Mouse (Mus musculus) leukemia stem cell, adult 10-12 weeks (primary cell): ENCODE results near the gene Bpnt1. TPM values are rescaled to one million over a fixed set of nuclear protein-coding genes. Genes with fewer than 3 reads are reported as not detected.

Experiments used
- polyA plus RNA-seq: library from polyadenylated mRNA; stranded (reverse); fragments of >175 nt; gene quantifications from 2 replicates; pipeline ENCODE4 v1.2.3, GENCODE M21; 2012; ENCODE audit warnings: low replicate concordance

Gene Bpnt1
- polyA plus RNA-seq: 2.1 and 3.3 TPM in 2 replicates

GRCm38 (mm10) chr1:185331983-185332430, at the start of gene Bpnt1:
TSS of gene Bpnt1 (plus strand) at chr1:185332149.

GRCm38 (mm10) chr1:185328721-185329610, 3.0 kb upstream of the Bpnt1 start, which contains the start of gene Iars2:
TSS of gene Iars2 (minus strand) at chr1:185329396.

GRCm38 (mm10) chr1:185362677-185363520, 30.9 kb downstream of the Bpnt1 start, which contains the start of gene Eprs:
TSS of gene Eprs (plus strand) at chr1:185363044.

Other genes starting within 250 kb of the Bpnt1 start
- gene Rab3gap2, start 128.0 kb upstream of the Bpnt1 start, polyA plus RNA-seq: 9.0 and 20.0 TPM in 2 replicates
- 4.8 and 7.5 TPM in 2 replicates for gene Iars2, start 2.8 kb upstream of the Bpnt1 start, polyA plus RNA-seq
- 3.2 and 13.1 TPM in 2 replicates for gene Eprs, start 30.9 kb downstream of the Bpnt1 start, polyA plus RNA-seq
- 2.3 and 3.2 TPM in 2 replicates for gene Slc30a10, start 122.7 kb downstream of the Bpnt1 start, polyA plus RNA-seq